Mouse (Mus musculus): Measurements from ENCODE around the gene Olfr56.

Olfr56 gene

GRCm38 (mm10) chr11:49091171-49091570 lies 112.5 kb downstream of the Olfr56 start:
- no peak for DNase-seq (ENCODE audit: extremely low spot score, low spot score)

GRCm38 (mm10) chr11:49092053-49092586 lies 113.4 kb downstream of the Olfr56 start:
- DNase-seq (ENCODE audit: extremely low spot score, low spot score) = no peak

GRCm38 (mm10) chr11:49092786-49093185 lies 114.1 kb downstream of the Olfr56 start:
- DNase-seq (ENCODE audit: extremely low spot score, low spot score) = no peak

- no peak for DNase-seq (ENCODE audit: extremely low spot score, low spot score)
These were observed 115.4 kb downstream of the Olfr56 start for GRCm38 (mm10) chr11:49093861-49094660.

- no peak for DNase-seq (ENCODE audit: extremely low spot score, low spot score)
These were observed 116.7 kb downstream of the Olfr56 start for GRCm38 (mm10) chr11:49095367-49095766.

- no peak for DNase-seq (ENCODE audit: extremely low spot score, low spot score)
These were observed 121.7 kb downstream of the Olfr56 start for GRCm38 (mm10) chr11:49100409-49100808.

- no peak for DNase-seq (ENCODE audit: extremely low spot score, low spot score)
These were observed 122.8 kb downstream of the Olfr56 start for GRCm38 (mm10) chr11:49101500-49101899.

GRCm38 (mm10) chr11:49103047-49103693 lies 124.5 kb downstream of the Olfr56 start:
- DNase-seq (ENCODE audit: extremely low spot score, low spot score) = peak; percentile 86

- DNase-seq (ENCODE audit: extremely low spot score, low spot score) = no peak
These were observed 127.1 kb downstream of the Olfr56 start for GRCm38 (mm10) chr11:49105752-49106151.

- DNase-seq (ENCODE audit: extremely low spot score, low spot score) = no peak
These were observed 129.2 kb downstream of the Olfr56 start for GRCm38 (mm10) chr11:49107650-49108537.

GRCm38 (mm10) chr11:49108833-49109232 lies 130.1 kb downstream of the Olfr56 start:
- no peak for DNase-seq (ENCODE audit: extremely low spot score, low spot score)

GRCm38 (mm10) chr11:49111000-49111399 lies 132.3 kb downstream of the Olfr56 start:
- DNase-seq (ENCODE audit: extremely low spot score, low spot score) = no peak

- DNase-seq (ENCODE audit: extremely low spot score, low spot score) = no peak
These were observed 134.0 kb downstream of the Olfr56 start for GRCm38 (mm10) chr11:49112624-49113219.

GRCm38 (mm10) chr11:49114158-49114557 lies 135.5 kb downstream of the Olfr56 start:
- DNase-seq (ENCODE audit: extremely low spot score, low spot score) = no peak

GRCm38 (mm10) chr11:49114774-49115173 lies 136.1 kb downstream of the Olfr56 start, which contains the start of gene Olfr1396:
Gene Olfr1396 (minus strand): TSS chr11:49114874.
- no peak for DNase-seq (ENCODE audit: extremely low spot score, low spot score)

GRCm38 (mm10) chr11:49119635-49120034 lies 140.9 kb downstream of the Olfr56 start:
- DNase-seq (ENCODE audit: extremely low spot score, low spot score) = no peak

- DNase-seq (ENCODE audit: extremely low spot score, low spot score) = no peak
These were observed 145.5 kb downstream of the Olfr56 start for GRCm38 (mm10) chr11:49124169-49124568.

GRCm38 (mm10) chr11:49141974-49142373 lies 163.3 kb downstream of the Olfr56 start, which contains the start of gene Olfr1395:
Gene Olfr1395 (plus strand): TSS chr11:49142274.
- no peak for DNase-seq (ENCODE audit: extremely low spot score, low spot score)

GRCm38 (mm10) chr11:49154077-49154476 lies 175.4 kb downstream of the Olfr56 start, which contains the start of gene Olfr1394:
Gene Olfr1394 (plus strand): TSS chr11:49154377.
- no peak for DNase-seq (ENCODE audit: extremely low spot score, low spot score)

Data from neural tube, embryonic 10.5 days (tissue).